Comparison of ENCODE assay signal across 13 mouse cellular contexts in genomic region chr14:45469446-45469845, GRCm38 (mm10).
DNase-seq lines count a peak whose midpoint lies in the region; ATAC-seq and TF ChIP-seq lines count a peak whose summit lies in the region.
"Had no signal": no experiment of that assay in that cellular context is flagged by ENCODE, and none has a peak within 500 bp of the region (broad histone marks: within the 10 kb centered on the region; RNA-seq: fewer than 3 reads in every experiment).

No protein-coding gene starts in this region.

- H3K4me1 ChIP-seq in heart, adult 2 months (ENCODE audit: control insufficient read depth, insufficient read depth, low read length): peaks cover 4% of the 10 kb centered on the region
- no peaks in the 10 kb centered on the region for H3K4me1 ChIP-seq in liver, postnatal 0 days (ENCODE audit: insufficient read depth)
- H3K4me1 ChIP-seq: midbrain, embryonic 15.5 days had no signal

- H3K9ac ChIP-seq in heart, adult 2 months (ENCODE audit: low read depth, low read length): no peak overlapping the region
- no peak overlapping the region for H3K9ac ChIP-seq in liver, postnatal 0 days (replicated peaks)
- H3K9ac ChIP-seq: hindbrain, embryonic 14.5 days; midbrain, embryonic 15.5 days; neural tube, embryonic 12.5 days had no signal

- TF ChIP-seq POLR2A in heart, adult 2 months (IDR thresholded peaks at IDR 0.05; ENCODE audit: insufficient read depth, low read depth, low read length): no peak

- no peak for TF ChIP-seq EP300 in heart, adult 2 months (IDR thresholded peaks at IDR 0.05; ENCODE audit: insufficient read depth, low read depth, low read length)
- no peak for TF ChIP-seq EP300 in liver, postnatal 0 days (IDR thresholded peaks at IDR 0.05; ENCODE audit: low read depth)

- H3K27me3 ChIP-seq in heart, adult 2 months (ENCODE audit: control insufficient read depth, insufficient read depth, low read length): no peaks in the 10 kb centered on the region
- no peaks in the 10 kb centered on the region for H3K27me3 ChIP-seq in liver, postnatal 0 days (ENCODE audit: insufficient read depth, low read length)
- H3K27me3 ChIP-seq: midbrain, embryonic 15.5 days; neural tube, embryonic 12.5 days had no signal

- no peak overlapping the region for H3K4me3 ChIP-seq in heart, adult 2 months
- H3K4me3 ChIP-seq in liver, postnatal 0 days (ENCODE audit: low read depth, low read length): no peak overlapping the region
- H3K4me3 ChIP-seq: midbrain, embryonic 15.5 days; neural tube, embryonic 12.5 days had no signal

- no peak for DNase-seq in heart, adult 2 months
- DNase-seq in heart, postnatal 14 days: no peak
- DNase-seq in liver, postnatal 0 days: no peak
- DNase-seq in liver (no peak), ES-CJ7 (ENCODE audit: low read depth, low spot score) (peak; percentile 82)
- peak; percentile 3 for DNase-seq in induced T-regulatory cell, adult 2 months (ENCODE audit: low read depth)
- no peak for DNase-seq in ovary, postnatal 36 days (ENCODE audit: low spot score)
- DNase-seq: lung, postnatal 36 days had no signal

- WGBS in heart, adult 2 months: 97% methylated on average over 8 of the region's 8 CpGs
- WGBS in liver, postnatal 0 days (ENCODE audit: insufficient replicate concordance): 88% methylated on average over 8 of the region's 8 CpGs

- intact Hi-C loops in heart, adult 2 months (cut with DNase I): no loop called here
- intact Hi-C loops in heart, postnatal 14 days (cut with DNase I): loop anchor here (5.0 kb wide), 1 partner anchor 42 kb away; no protein-coding TSS in a partner anchor

- H3K27ac ChIP-seq in heart, adult 2 months: no peak overlapping the region
- no peak overlapping the region for H3K27ac ChIP-seq in liver, postnatal 0 days (ENCODE audit: low read depth)
- H3K27ac ChIP-seq: hindbrain, embryonic 14.5 days; midbrain, embryonic 15.5 days; neural tube, embryonic 12.5 days had no signal

- H3K79me2 ChIP-seq in heart, adult 2 months (replicated peaks; ENCODE audit: control insufficient read depth, insufficient read depth, low read length): no peaks in the 10 kb centered on the region; the same call in 1 of the 2 replicates

- H3K4me2 ChIP-seq in liver, postnatal 0 days (ENCODE audit: low read depth, low read length): no peak overlapping the region
- H3K4me2 ChIP-seq: heart, embryonic 11.5 days; hindbrain, embryonic 14.5 days; midbrain, embryonic 15.5 days; neural tube, embryonic 12.5 days had no signal

- peaks cover 10% of the 10 kb centered on the region for H3K36me3 ChIP-seq in heart, adult 2 months (ENCODE audit: control insufficient read depth, insufficient read depth, low read length)
- H3K36me3 ChIP-seq in liver, postnatal 0 days (replicated peaks; ENCODE audit: insufficient read depth, low read length): peaks cover 17% of the 10 kb centered on the region

- TF ChIP-seq CTCF in heart, adult 2 months (IDR thresholded peaks at IDR 0.05): peak; percentile 62
- peak; percentile 38; the same call in 1 of the 2 replicates for TF ChIP-seq CTCF in liver, postnatal 0 days (IDR thresholded peaks at IDR 0.05; ENCODE audit: low read depth)

- no peaks in the 10 kb centered on the region for H3K9me3 ChIP-seq in liver, postnatal 0 days (ENCODE audit: low read length)
- H3K9me3 ChIP-seq: midbrain, embryonic 15.5 days; neural tube, embryonic 12.5 days had no signal

- no peak for ATAC-seq in liver, postnatal 0 days
- ATAC-seq: activated CD4-positive, CD25-positive, alpha-beta regulatory T cell, adult 4 months; midbrain, embryonic 15.5 days had no signal

Comparison
In these comparisons a context has a peak if more than half of its experiments do, and no peak if none do; other contexts are left out.
1. DNase-seq: peak in ES-CJ7 (single experiment) and induced T-regulatory cell, adult 2 months (single experiment); none in heart, adult 2 months (0 of 2), heart, postnatal 14 days (0 of 2), liver, postnatal 0 days (single experiment), liver (single experiment) and ovary, postnatal 36 days (single experiment).